1 mouse cellular context compared by ENCODE assay signal in the genomic region with DNA sequence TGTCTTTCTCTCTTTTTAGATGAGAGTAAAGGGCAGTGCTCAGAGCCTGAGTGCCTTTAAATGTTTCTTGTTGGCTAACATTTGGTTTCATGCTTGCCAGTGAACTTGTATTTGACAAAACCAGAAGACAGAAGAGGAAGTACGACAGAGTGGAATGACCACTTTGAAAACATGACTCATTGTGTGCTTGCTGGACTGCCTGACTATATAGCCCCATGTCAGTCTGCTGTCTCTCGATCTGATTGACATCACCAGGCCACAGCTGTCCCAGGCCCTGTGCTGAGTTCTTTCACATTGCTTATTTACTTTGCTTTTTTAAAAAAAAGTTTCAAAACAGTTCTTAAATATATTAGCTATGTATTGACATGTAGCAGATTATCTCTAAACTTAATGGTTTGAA.
TF ChIP-seq lines count a peak whose summit lies in the region.

No protein-coding gene starts in this region.

TF ChIP-seq in MEL, 35 proteins besides CTCF, POLR2A, EP300 and RAD21:
- no peak for TF ChIP-seq ZC3H11A (IDR thresholded peaks at IDR 0.05; ENCODE audit: low read depth, low read length)
- no peak for TF ChIP-seq MAX (IDR thresholded peaks at IDR 0.05; ENCODE audit: low read length)
- no peak for TF ChIP-seq MYB (IDR thresholded peaks at IDR 0.05; ENCODE audit: low read depth, low read length)
- no peak for TF ChIP-seq TCF12 (IDR thresholded peaks at IDR 0.05; ENCODE audit: low read depth, low read length)
- TF ChIP-seq MEF2A (IDR thresholded peaks at IDR 0.05; ENCODE audit: extremely low read depth, insufficient replicate concordance, low read depth, low read length, poor library complexity, severe bottlenecking) = no peak
- no peak for TF ChIP-seq ELF1 (IDR thresholded peaks at IDR 0.05; ENCODE audit: low read depth, low read length)
- no peak for TF ChIP-seq USF1 (IDR thresholded peaks at IDR 0.05; ENCODE audit: low read depth, low read length)
- no peak for TF ChIP-seq BHLHE40 (IDR thresholded peaks at IDR 0.05; ENCODE audit: borderline replicate concordance, low read depth, low read length)
- no peak for TF ChIP-seq MXI1 (IDR thresholded peaks at IDR 0.05; ENCODE audit: low read depth, low read length)
- TF ChIP-seq SMC3 (IDR thresholded peaks at IDR 0.05; ENCODE audit: low read depth, low read length) = no peak
- no peak for TF ChIP-seq ETS1 (IDR thresholded peaks at IDR 0.05; ENCODE audit: low read depth, low read length)
- no peak for TF ChIP-seq RCOR1 (IDR thresholded peaks at IDR 0.05; ENCODE audit: low read depth, low read length)
- no peak for TF ChIP-seq ZNF384 (IDR thresholded peaks at IDR 0.05; ENCODE audit: low read depth, low read length)
- TF ChIP-seq MAZ (IDR thresholded peaks at IDR 0.05; ENCODE audit: low read depth, low read length) = no peak
- TF ChIP-seq ZKSCAN1 (IDR thresholded peaks at IDR 0.05; ENCODE audit: low read depth, low read length) = no peak
- TF ChIP-seq MYC (IDR thresholded peaks at IDR 0.05; ENCODE audit: low read depth, low read length) = no peak
- no peak for TF ChIP-seq CHD2 (IDR thresholded peaks at IDR 0.05; ENCODE audit: low read length)
- TF ChIP-seq SIN3A (IDR thresholded peaks at IDR 0.05; ENCODE audit: low read length) = no peak
- TF ChIP-seq TBP (IDR thresholded peaks at IDR 0.05; ENCODE audit: low read depth, low read length) = no peak
